Mouse (Mus musculus): Measurements from ENCODE around the gene Allc. TPM values are rescaled to one million over a fixed set of nuclear protein-coding genes. Genes with fewer than 3 reads are reported as not detected.

The Allc gene
- total RNA-seq, 1 experiment, result not detected

GRCm38 (mm10) chr12:28590428-28590827 is 8.1 kb upstream of the Allc start:
- no peak overlapping the region for H3K27ac ChIP-seq (ENCODE audit: insufficient read depth, low read depth, low read length, poor library complexity, severe bottlenecking)
- no peaks in the 10 kb centered on the region for H3K36me3 ChIP-seq (ENCODE audit: control insufficient read depth, insufficient read depth, low read length, poor library complexity, severe bottlenecking)
- H3K4me3 ChIP-seq (ENCODE audit: insufficient read depth in 1 of 2, low read depth in 1 of 2, low read length in 2 of 2, poor library complexity in 1 of 2, severe bottlenecking in 1 of 2), result no peak overlapping the region
- no peaks in the 10 kb centered on the region for H3K4me1 ChIP-seq (ENCODE audit: control insufficient read depth in 2 of 2, insufficient read depth in 2 of 2, low read length in 2 of 2, poor library complexity in 1 of 2)
- no peaks in the 10 kb centered on the region for H3K9me3 ChIP-seq (ENCODE audit: control insufficient read depth, insufficient read depth, low read depth, low read length)
- no peak for TF ChIP-seq ZNF384 (IDR thresholded peaks at IDR 0.05; ENCODE audit: low read depth, low read length)
- no peak for TF ChIP-seq CHD2 (IDR thresholded peaks at IDR 0.05; ENCODE audit: low read depth, low read length)
- no peak for TF ChIP-seq ZC3H11A (IDR thresholded peaks at IDR 0.05; ENCODE audit: borderline replicate concordance, low read depth, low read length)
- no peak for TF ChIP-seq HCFC1 (IDR thresholded peaks at IDR 0.05; ENCODE audit: borderline replicate concordance, insufficient read depth, low read length)
- no peak for TF ChIP-seq MAFK (IDR thresholded peaks at IDR 0.05; ENCODE audit: insufficient read depth, low read depth, low read length)
- in situ Hi-C loops (cut with MboI; ENCODE audit: low sequenced_read_pairs in 2 of 2, unreplicated experiment in 2 of 2), result no loop called here
- DNase-seq (ENCODE audit: low read depth, low spot score), result no peak
- no peak overlapping the region for H3K9ac ChIP-seq (ENCODE audit: insufficient read depth, low read depth, low read length, poor library complexity, severe bottlenecking)

DNA sequence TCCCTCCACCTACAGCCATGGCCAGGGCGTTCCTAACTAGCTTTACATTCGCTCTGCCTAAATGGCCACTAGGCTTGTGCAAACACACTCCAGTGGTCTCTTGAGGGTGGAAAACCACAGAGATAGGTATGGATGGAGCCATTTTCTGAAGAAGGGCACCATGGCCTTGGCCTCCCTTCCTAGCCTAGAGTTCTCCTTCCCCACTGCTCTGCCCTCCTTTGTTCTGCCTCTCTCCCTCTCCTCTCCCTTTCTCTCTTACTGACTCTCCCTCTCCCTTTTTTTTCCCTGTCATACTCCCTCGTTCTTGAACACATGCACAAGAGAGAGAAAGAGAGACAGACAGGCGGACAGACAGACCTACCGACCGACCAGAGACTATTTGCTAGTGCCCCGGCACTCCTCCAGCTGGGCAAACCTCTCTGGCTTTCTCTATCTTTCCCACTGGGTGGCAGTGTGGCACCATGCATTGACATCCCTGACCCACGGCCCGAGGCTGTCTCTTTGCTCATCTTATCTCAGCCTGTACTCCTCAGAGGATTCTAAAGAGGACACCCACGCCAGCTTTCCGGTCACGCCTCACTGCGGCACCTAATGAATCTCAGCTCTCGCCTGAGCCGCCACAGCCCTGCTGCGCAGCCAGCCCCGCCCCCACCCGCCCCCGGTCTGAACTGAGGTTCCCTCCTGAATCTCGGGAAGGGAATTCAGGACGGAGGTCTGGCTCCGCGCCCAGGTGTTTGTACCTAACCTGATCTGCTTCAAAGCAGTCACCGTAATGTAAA is 7.0 kb upstream of the Allc start:
- H3K4me1 ChIP-seq (ENCODE audit: control insufficient read depth in 2 of 2, insufficient read depth in 2 of 2, low read length in 2 of 2, poor library complexity in 1 of 2), result no peaks in the 10 kb centered on the region
- in situ Hi-C loops (cut with MboI; ENCODE audit: low sequenced_read_pairs in 2 of 2, unreplicated experiment in 2 of 2), result no loop called here
- DNase-seq (ENCODE audit: low read depth, low spot score), result peak; percentile 69
- TF ChIP-seq MAFK (IDR thresholded peaks at IDR 0.05; ENCODE audit: insufficient read depth, low read depth, low read length) (no peak), ZC3H11A (IDR thresholded peaks at IDR 0.05; ENCODE audit: borderline replicate concordance, low read depth, low read length) (peak; percentile 86)
- H3K27ac ChIP-seq (ENCODE audit: insufficient read depth, low read depth, low read length, poor library complexity, severe bottlenecking), result no peak overlapping the region
- H3K36me3 ChIP-seq (ENCODE audit: control insufficient read depth, insufficient read depth, low read length, poor library complexity, severe bottlenecking), result no peaks in the 10 kb centered on the region
- H3K4me3 ChIP-seq (ENCODE audit: insufficient read depth in 1 of 2, low read depth in 1 of 2, low read length in 2 of 2, poor library complexity in 1 of 2, severe bottlenecking in 1 of 2), result peak overlapping the region; percentile 27 to 47; a peak in 3 of 4 replicates
- no peak overlapping the region for H3K9ac ChIP-seq (ENCODE audit: insufficient read depth, low read depth, low read length, poor library complexity, severe bottlenecking)
- no peaks in the 10 kb centered on the region for H3K9me3 ChIP-seq (ENCODE audit: control insufficient read depth, insufficient read depth, low read depth, low read length)

DNA sequence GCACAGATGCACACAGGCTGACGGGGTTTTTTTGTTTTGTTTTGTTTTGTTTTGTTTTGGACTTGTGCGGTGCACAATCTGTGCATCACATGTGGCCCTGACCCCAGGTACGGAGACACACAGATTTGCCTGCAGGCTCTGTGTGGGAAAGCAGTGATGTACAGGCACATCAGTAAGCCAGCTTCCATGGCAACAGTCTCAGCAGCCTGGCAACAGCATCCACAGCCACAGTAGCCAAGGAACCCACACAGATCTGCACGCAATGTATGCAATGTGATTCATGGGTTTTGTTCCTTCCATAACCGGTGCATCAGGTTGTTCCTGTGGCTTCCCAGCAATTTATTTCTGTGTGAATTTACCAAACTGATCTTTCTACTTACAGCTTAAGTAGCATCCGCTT is 5.6 kb upstream of the Allc start:
- Histone ChIP-seq H3K4me3 (ENCODE audit: insufficient read depth in 1 of 2, low read depth in 1 of 2, low read length in 2 of 2, poor library complexity in 1 of 2, severe bottlenecking in 1 of 2) (no peak overlapping the region), H3K4me1 (ENCODE audit: control insufficient read depth in 2 of 2, insufficient read depth in 2 of 2, low read length in 2 of 2, poor library complexity in 1 of 2) (no peaks in the 10 kb centered on the region), H3K27ac (ENCODE audit: insufficient read depth, low read depth, low read length, poor library complexity, severe bottlenecking) (no peak overlapping the region), H3K36me3 (ENCODE audit: control insufficient read depth, insufficient read depth, low read length, poor library complexity, severe bottlenecking) (no peaks in the 10 kb centered on the region), H3K9me3 (ENCODE audit: control insufficient read depth, insufficient read depth, low read depth, low read length) (no peaks in the 10 kb centered on the region), H3K9ac (ENCODE audit: insufficient read depth, low read depth, low read length, poor library complexity, severe bottlenecking) (no peak overlapping the region)
- TF ChIP-seq MAFK (IDR thresholded peaks at IDR 0.05; ENCODE audit: insufficient read depth, low read depth, low read length) (no peak), CHD2 (IDR thresholded peaks at IDR 0.05; ENCODE audit: low read depth, low read length) (no peak), ZNF384 (IDR thresholded peaks at IDR 0.05; ENCODE audit: low read depth, low read length) (no peak), ZC3H11A (IDR thresholded peaks at IDR 0.05; ENCODE audit: borderline replicate concordance, low read depth, low read length) (no peak), HCFC1 (IDR thresholded peaks at IDR 0.05; ENCODE audit: borderline replicate concordance, insufficient read depth, low read length) (no peak)
- DNase-seq (ENCODE audit: low read depth, low spot score), result no peak
- in situ Hi-C loops (cut with MboI; ENCODE audit: low sequenced_read_pairs in 2 of 2, unreplicated experiment in 2 of 2), result no loop called here

GRCm38 (mm10) chr12:28584036-28584435 is 1.7 kb upstream of the Allc start:
- in situ Hi-C loops (cut with MboI; ENCODE audit: low sequenced_read_pairs in 2 of 2, unreplicated experiment in 2 of 2), result no loop called here
- H3K9me3 ChIP-seq (ENCODE audit: control insufficient read depth, insufficient read depth, low read depth, low read length), result no peaks in the 10 kb centered on the region
- no peak for TF ChIP-seq ZC3H11A (IDR thresholded peaks at IDR 0.05; ENCODE audit: borderline replicate concordance, low read depth, low read length)
- no peak for TF ChIP-seq MAFK (IDR thresholded peaks at IDR 0.05; ENCODE audit: insufficient read depth, low read depth, low read length)
- H3K36me3 ChIP-seq (ENCODE audit: control insufficient read depth, insufficient read depth, low read length, poor library complexity, severe bottlenecking), result no peaks in the 10 kb centered on the region
- H3K4me1 ChIP-seq (ENCODE audit: control insufficient read depth in 2 of 2, insufficient read depth in 2 of 2, low read length in 2 of 2, poor library complexity in 1 of 2), result no peaks in the 10 kb centered on the region
- no peak overlapping the region for H3K9ac ChIP-seq (ENCODE audit: insufficient read depth, low read depth, low read length, poor library complexity, severe bottlenecking)
- no peak for DNase-seq (ENCODE audit: low read depth, low spot score)
- no peak overlapping the region for H3K4me3 ChIP-seq (ENCODE audit: insufficient read depth in 1 of 2, low read depth in 1 of 2, low read length in 2 of 2, poor library complexity in 1 of 2, severe bottlenecking in 1 of 2)
- H3K27ac ChIP-seq (ENCODE audit: insufficient read depth, low read depth, low read length, poor library complexity, severe bottlenecking), result no peak overlapping the region

DNA sequence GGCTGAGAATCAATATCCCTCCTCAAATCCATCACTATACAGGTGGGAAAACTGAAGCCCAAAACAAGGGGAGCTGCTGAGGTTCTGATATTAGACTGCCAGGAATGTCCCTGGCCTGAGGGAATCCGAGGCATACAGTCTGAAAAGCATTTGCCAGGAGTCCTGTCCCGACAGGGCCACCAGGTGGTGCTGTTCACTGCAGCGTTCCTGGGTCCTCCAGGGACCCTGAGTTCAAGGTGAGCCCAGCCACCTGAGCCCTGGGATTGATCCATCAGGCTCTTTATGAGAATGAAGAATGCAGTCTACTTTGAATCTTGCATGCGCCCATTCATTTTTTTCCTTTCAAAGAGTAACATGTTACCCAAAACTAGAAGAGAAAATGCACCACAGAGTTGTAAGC is 3.2 kb downstream of the Allc start:
- TF ChIP-seq ZC3H11A (IDR thresholded peaks at IDR 0.05; ENCODE audit: borderline replicate concordance, low read depth, low read length), result peak; percentile 51; the same call in 1 of the 2 replicates
- no peak for TF ChIP-seq CHD2 (IDR thresholded peaks at IDR 0.05; ENCODE audit: low read depth, low read length)
- in situ Hi-C loops (cut with MboI; ENCODE audit: low sequenced_read_pairs in 2 of 2, unreplicated experiment in 2 of 2), result no loop called here
- Histone ChIP-seq H3K27ac (ENCODE audit: insufficient read depth, low read depth, low read length, poor library complexity, severe bottlenecking) (no peak overlapping the region), H3K9me3 (ENCODE audit: control insufficient read depth, insufficient read depth, low read depth, low read length) (no peaks in the 10 kb centered on the region), H3K4me3 (ENCODE audit: insufficient read depth in 1 of 2, low read depth in 1 of 2, low read length in 2 of 2, poor library complexity in 1 of 2, severe bottlenecking in 1 of 2) (no peak overlapping the region), H3K36me3 (ENCODE audit: control insufficient read depth, insufficient read depth, low read length, poor library complexity, severe bottlenecking) (no peaks in the 10 kb centered on the region), H3K9ac (ENCODE audit: insufficient read depth, low read depth, low read length, poor library complexity, severe bottlenecking) (no peak overlapping the region), H3K4me1 (ENCODE audit: control insufficient read depth in 2 of 2, insufficient read depth in 2 of 2, low read length in 2 of 2, poor library complexity in 1 of 2) (no peaks in the 10 kb centered on the region)
- peak; percentile 45 for DNase-seq (ENCODE audit: low read depth, low spot score)
